Mouse (Mus musculus) bone marrow macrophage, adult 2 months (primary cell): ENCODE results near the gene Frmd4b.

Source experiments
- CTCF ChIP-seq: IDR thresholded peaks from 2 replicates; pipeline ENCODE4 v1.5.1; 2012; ENCODE audit warnings: low read depth, mild to moderate bottlenecking, low read length, moderate library complexity
- POLR2A ChIP-seq: IDR thresholded peaks from 2 replicates; pipeline ENCODE4 v1.6.1; 2012; ENCODE audit warnings: mild to moderate bottlenecking, low read depth, low read length, borderline replicate concordance

DNA sequence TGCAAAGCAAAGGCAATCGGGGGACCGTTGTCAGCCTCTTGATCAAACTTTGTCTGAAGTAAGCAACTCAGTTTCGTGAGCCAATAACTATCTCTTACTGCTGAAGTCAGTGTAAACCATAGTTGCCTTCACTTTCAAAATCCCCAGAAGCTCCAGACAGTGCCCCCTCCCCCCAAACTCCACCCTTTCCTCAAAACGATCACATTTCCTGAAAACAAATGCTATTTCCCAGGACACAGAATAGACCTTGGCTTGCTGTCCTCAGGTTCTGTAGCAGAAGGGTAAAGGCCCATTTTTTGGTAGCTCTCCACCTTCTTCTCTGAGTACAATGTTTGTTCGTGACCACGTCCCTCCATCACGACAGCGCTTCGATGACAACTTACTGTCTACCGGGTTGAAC is 107.9 kb downstream of the Frmd4b start:
- no peak for TF ChIP-seq POLR2A
- TF ChIP-seq CTCF, result no peak
